Comparison of ENCODE assay signal across 15 mouse cellular contexts in genomic region chr11:35437510-35437909, GRCm38 (mm10).
"Had no signal": no experiment of that assay in that cellular context is flagged by ENCODE, and none has a peak within 500 bp of the region (broad histone marks: within the 10 kb centered on the region; RNA-seq: fewer than 3 reads in every experiment).

No protein-coding gene starts in this region.

- H3K4me1 ChIP-seq: lung, embryonic 15.5 days; megakaryocyte, embryonic 14.5 days had no signal

- ATAC-seq: lung, postnatal 0 days; midbrain, embryonic 13.5 days; midbrain, embryonic 15.5 days had no signal

- H3K9me3 ChIP-seq: lung, embryonic 15.5 days; megakaryocyte, embryonic 14.5 days; midbrain, embryonic 13.5 days; midbrain, embryonic 15.5 days; neural tube, embryonic 12.5 days had no signal

- H3K4me2 ChIP-seq: lung, embryonic 15.5 days; midbrain, embryonic 11.5 days; midbrain, embryonic 13.5 days; midbrain, embryonic 15.5 days; neural tube, embryonic 12.5 days had no signal

- DNase-seq: lung, adult 18-20 months; lung, postnatal 14 days; lung, postnatal 36 days; right cerebral cortex, postnatal 14 days; thymus, adult 18-20 months; thymus, postnatal 25 days; thymus, postnatal 4 days had no signal

- H3K27me3 ChIP-seq: lung, embryonic 15.5 days; megakaryocyte, embryonic 14.5 days; neural tube, embryonic 12.5 days had no signal

- H3K9ac ChIP-seq: lung, embryonic 15.5 days; midbrain, embryonic 13.5 days; midbrain, embryonic 15.5 days; neural tube, embryonic 12.5 days had no signal

- H3K27ac ChIP-seq: lung, embryonic 15.5 days; macrophage; midbrain, embryonic 13.5 days; midbrain, embryonic 15.5 days; neural tube, embryonic 12.5 days had no signal

- H3K4me3 ChIP-seq: lung, embryonic 15.5 days; megakaryocyte, embryonic 14.5 days; midbrain, embryonic 13.5 days; midbrain, embryonic 15.5 days; neural tube, embryonic 12.5 days had no signal

- H3K36me3 ChIP-seq: lung, embryonic 15.5 days; midbrain, embryonic 13.5 days; midbrain, embryonic 15.5 days; neural tube, embryonic 12.5 days had no signal
